Mouse (Mus musculus) lung, postnatal 25 days (tissue): ENCODE data around the gene Olfm2.
"Not testable (repeated sequence)": the region's sequence is repeated elsewhere in the genome, so short reads cannot be mapped to it uniquely, and the experiment has no call there.

Source experiments
- DNase-seq: peaks from one replicate; pipeline ENCODE4 v3.0.0; 2022; ENCODE audit warnings: low spot score

Olfm2 gene

GRCm38 (mm10) chr9:20696107-20696712 is 49.9 kb downstream of the Olfm2 start:
- DNase-seq = no peak

- no peak for DNase-seq
Measured at GRCm38 (mm10) chr9:20694721-20695235, 51.4 kb downstream of the Olfm2 start.

DNA sequence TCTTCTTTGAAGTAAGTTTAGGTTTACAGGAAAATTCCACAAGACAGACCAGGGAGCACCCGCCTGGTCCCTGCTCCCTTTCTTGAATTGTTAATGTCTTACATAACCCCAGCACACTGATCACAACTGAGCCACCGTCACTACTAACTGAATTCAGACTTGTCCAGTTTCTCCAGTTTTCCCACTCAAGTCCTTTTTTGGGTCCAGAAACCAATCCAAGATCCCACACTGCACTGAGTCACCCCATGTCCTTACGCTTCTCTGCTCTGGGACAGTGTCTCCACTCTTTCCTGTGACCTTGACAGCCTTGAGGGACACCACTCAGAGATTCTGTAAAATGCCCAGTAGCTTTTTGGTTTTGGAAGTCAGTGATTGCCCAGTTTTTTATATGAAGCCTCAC is 53.3 kb downstream of the Olfm2 start:
- no peak for DNase-seq

DNA sequence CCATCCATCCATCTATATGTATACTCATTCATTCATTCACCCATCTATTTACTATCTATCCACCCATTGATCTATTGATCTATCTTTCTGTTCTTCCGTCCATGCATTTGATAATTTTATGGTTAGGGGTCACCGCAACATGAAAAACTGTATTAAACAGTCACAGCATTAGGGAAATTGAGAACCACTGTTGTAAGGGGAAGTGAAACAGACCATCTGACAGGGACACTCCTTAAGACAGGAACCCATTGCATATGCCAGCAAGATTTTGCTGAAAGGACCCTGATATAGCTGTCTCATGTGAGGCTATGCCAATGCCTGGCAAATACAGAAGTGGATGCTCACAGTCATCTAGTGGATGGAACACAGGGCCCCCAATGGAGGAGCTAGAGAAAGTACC is 55.7 kb downstream of the Olfm2 start:
- DNase-seq = not testable (repeated sequence)

GRCm38 (mm10) chr9:20689913-20690312 is 56.2 kb downstream of the Olfm2 start:
- no peak for DNase-seq

DNA sequence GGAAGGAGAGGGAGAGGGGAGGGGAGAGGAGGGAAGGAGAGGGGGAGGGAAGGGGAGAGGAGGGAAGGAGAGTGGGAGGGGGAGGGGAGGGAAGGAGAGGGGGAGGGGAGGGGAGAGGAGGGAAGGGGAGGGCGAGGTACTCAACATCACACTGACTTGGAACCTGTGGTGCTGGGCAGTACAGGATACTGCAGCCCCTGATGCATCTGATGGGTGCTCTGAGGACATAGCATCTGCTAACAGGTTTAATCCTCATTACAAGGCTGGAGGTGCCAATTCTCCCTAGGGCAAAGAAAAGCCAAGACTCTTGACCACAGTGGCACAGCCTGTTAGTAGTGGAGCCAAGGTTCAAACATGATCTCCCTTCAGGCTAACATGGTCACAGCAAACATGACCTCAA is 56.7 kb downstream of the Olfm2 start:
- no peak for DNase-seq

- DNase-seq = no peak
Measured at GRCm38 (mm10) chr9:20685081-20685861, 60.9 kb downstream of the Olfm2 start.

DNA sequence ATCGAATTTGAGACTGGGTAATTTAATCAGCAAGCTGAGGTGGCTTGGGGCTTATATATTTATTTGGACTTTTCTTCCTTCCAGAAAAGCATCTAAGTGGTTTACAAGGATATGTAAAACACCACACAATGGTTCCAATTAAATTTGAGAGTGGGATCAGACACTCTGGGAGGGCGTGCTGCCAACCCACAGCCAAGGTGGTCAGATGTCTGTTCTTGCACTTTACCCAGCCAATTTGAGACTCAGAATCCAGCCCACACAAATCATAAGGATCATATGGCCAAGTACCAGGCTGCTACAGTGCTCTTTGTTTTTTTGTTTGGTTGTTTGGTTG is 63.8 kb downstream of the Olfm2 start:
- DNase-seq = no peak

GRCm38 (mm10) chr9:20681546-20682388 is 64.4 kb downstream of the Olfm2 start:
- DNase-seq = no peak

DNA sequence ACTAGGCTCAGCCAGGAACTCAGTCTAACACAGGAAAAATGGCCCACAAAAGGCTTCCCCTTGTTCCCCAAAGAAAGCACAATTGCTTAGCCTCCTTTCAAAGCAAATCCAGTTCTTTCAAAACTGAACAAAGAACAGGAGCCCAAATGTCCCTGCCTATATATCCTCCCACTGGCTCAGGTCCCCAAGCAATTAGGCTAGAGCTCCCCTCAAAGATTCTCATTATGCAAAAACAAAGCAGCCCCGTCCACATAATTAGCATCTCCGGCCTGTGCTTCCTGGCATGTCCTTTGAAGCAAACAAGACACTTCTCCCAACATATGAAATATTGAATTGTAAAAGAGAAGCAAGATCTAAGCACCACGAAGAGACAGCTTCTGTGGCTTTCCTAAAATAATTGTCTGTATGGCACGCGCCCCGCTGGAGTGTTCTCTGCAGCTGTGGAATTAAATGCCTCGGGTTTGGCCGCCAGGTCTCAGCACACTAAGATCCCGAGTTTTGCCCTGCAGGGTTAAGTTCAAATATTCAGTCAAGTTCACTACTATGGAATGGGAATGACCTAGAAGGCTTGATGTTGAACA is 65.7 kb downstream of the Olfm2 start:
- no peak for DNase-seq

DNA sequence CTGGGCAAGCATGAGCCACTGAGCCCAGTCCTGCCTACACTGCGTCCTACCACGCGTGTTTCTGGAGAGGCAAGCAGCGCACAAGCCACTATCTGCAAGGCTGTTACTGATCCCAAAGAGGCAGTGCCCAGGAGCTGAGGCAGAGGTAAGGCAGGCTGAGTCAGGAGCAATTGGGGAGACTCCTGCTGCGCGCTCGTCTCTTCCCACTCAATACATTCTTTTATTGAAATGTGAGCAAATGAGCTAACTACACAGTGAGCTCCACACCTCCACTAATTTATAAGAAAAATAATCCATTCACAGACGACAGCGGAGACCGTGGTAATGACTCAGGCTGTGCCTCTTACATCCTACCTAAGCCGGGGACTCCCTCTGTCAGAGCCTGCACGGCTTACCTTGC is 68.3 kb downstream of the Olfm2 start:
- no peak for DNase-seq

- DNase-seq = no peak
Measured at GRCm38 (mm10) chr9:20672047-20672446, 74.1 kb downstream of the Olfm2 start.

DNA sequence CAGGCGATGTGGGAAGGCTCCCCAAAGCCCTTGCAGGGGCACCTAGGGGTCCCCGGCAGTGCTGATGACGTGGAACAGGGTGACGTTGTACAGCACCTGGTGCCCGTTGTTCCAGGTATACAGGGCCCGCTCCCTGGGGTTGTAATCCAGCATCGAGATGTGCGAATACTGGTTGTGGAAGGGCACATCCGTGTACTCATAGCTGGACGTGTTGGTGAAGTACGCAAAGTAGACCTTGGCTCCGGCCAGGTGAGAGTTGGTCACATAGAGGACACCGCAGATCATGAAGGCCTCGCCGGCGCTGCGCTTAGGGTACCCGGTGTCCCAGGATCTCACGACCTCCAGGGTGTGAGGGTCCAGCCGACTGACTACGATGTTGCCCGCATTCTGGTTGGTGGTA is 78.1 kb downstream of the Olfm2 start:
- no peak for DNase-seq

DNA sequence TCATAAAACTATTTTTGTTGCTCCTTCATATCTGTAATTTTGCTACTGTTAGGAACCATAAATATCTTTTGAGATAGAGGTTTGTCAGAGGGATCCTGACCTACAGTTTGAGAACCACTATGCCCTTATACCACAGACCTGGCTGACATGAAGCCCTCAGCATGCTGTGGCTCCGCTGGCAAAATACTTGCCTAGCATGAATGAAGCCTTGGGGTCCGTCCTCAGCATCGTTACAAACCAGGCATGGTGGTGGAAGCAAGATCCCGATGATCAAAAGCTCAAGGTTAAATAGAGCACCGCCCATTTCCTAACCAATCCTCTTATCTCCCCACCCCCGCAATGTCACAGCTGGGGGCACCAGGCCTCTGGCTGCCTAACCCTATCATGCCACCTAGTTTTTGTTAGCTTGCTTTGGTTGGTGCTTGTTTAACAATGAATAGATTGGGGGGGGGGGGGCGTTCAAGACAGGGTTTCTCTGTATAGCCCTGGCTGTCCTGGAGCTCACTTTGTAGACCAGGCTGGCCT is 79.6 kb downstream of the Olfm2 start:
- DNase-seq = no peak

DNA sequence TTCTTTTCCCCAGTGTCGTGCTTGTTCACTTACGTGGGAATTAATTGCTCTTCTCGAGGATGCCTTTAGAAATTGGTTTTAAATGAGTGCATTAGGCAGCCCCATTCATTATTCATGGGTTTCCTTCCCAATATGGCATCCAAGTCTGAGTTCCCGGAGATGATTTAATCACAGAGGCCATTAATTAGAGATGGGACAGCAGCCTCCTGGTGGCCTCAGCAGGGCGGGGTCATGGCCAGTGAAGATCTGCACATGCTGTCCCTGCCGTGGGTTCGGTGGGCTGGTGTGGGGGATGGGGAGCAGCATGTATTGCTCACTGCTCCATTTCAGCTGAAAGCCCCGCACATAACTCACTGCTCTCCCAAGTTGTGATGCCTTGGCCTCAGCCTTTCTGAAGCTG is 80.2 kb downstream of the Olfm2 start:
- no peak for DNase-seq

- no peak for DNase-seq
Measured at GRCm38 (mm10) chr9:20664982-20665637, 81.0 kb downstream of the Olfm2 start.

DNA sequence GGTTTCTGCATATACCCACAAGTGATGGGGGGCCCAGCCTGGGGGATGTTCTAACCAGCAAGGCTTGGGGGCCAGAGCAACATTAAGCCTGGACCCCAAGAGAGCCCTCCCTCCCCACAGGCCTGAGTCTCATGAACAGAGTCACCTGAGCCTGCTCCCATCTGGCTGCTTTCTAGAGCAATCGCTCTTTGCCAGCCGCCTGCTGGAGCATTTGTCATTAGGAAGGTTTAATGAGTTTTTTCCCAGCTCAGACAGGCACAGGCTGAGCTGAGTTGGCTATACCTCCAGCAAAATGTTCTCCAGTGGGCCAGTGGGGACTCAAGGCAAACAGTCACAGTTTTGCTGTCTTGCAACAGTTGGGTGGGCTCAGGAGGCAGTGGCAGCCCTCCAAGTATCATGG is 81.8 kb downstream of the Olfm2 start:
- DNase-seq = no peak

DNA sequence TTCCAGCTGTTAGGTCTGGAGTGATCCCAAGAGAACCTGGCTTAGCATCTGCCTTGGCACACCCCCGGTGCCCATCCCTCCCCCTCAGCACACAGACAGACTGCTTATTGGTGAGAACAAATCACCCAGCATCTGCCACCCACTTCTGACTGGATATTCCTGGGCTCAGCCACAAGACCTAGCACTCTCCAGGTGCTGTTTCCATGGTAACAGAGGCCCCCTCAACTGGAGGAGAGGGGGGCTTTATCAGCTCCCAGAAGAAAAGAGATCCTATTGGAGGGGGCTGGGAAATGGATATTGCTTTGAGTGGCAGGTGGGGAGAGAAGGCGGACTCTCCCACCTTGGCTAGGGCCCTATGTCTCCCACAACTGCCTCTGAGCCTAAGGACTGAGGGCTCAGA is 82.2 kb downstream of the Olfm2 start:
- no peak for DNase-seq

GRCm38 (mm10) chr9:20662874-20663273 is 83.3 kb downstream of the Olfm2 start:
- DNase-seq = no peak

- peak; percentile 21 for DNase-seq
Measured at GRCm38 (mm10) chr9:20662325-20662724, 83.8 kb downstream of the Olfm2 start.

DNA sequence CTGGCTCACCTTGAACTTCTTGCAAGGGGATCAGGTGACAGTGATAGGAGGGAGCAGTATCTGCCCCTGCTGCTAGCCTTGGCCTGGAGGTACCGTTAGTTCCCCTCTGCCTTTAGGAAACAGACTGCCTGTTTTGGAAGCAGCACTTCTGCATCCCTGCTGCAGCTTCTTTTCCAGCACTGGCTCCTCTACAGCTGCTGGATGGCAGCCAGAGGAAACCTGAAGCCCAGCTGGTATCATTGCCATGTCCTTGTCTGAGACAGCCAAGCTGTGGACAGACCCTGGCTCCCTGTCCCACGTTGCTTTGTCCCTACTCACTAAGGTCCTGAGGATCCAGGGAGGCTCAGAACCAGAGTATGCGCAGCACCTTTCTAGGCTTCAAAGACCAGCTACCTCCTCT is 88.6 kb downstream of the Olfm2 start:
- no peak for DNase-seq

GRCm38 (mm10) chr9:20653859-20654258 is 92.3 kb downstream of the Olfm2 start:
- DNase-seq = no peak
